Mouse (Mus musculus): Measurements from ENCODE around the gene Dhx15. TPM values are rescaled to one million over a fixed set of nuclear protein-coding genes. Genes with fewer than 3 reads are reported as not detected.

Gene Dhx15
- polyA plus RNA-seq, 1 experiment from 2014 or later, result 100 TPM

GRCm38 (mm10) chr5:52230466-52230865 lies 40.2 kb upstream of the Dhx15 start:
- no peaks in the 10 kb centered on the region for H3K9me3 ChIP-seq (ENCODE audit: control insufficient read depth, low read depth, low read length)
- H3K36me3 ChIP-seq (ENCODE audit: control insufficient read depth, insufficient read depth, low read length), result no peaks in the 10 kb centered on the region
- no peak overlapping the region for H3K27ac ChIP-seq (ENCODE audit: low read length)
- no peak overlapping the region for H3K4me2 ChIP-seq (replicated peaks; ENCODE audit: low read depth, low read length)
- peaks cover 10% of the 10 kb centered on the region; the same call in 1 of the 2 replicates for H3K4me1 ChIP-seq (ENCODE audit: control insufficient read depth, insufficient read depth, low read length)
- no peak overlapping the region for H3K4me3 ChIP-seq (ENCODE audit: low read depth, low read length)
- 88% methylated on average over 7 of the region's 7 CpGs for WGBS
- H3K9ac ChIP-seq (replicated peaks; ENCODE audit: low read depth, low read length), result no peak overlapping the region
- no peak for ATAC-seq (ENCODE audit: insufficient number of reproducible peaks, insufficient read depth, low FRiP score, low read depth)
- no peaks in the 10 kb centered on the region for H3K27me3 ChIP-seq (ENCODE audit: control insufficient read depth, insufficient read depth, low read length)

- 73% methylated on average over 3 of the region's 3 CpGs for WGBS
- H3K36me3 ChIP-seq (ENCODE audit: control insufficient read depth, insufficient read depth, low read length), result no peaks in the 10 kb centered on the region
- no peaks in the 10 kb centered on the region for H3K4me1 ChIP-seq (ENCODE audit: control insufficient read depth, insufficient read depth, low read length)
- H3K27ac ChIP-seq (ENCODE audit: low read length), result no peak overlapping the region
- no peak for ATAC-seq (ENCODE audit: insufficient number of reproducible peaks, insufficient read depth, low FRiP score, low read depth)
- H3K4me3 ChIP-seq (ENCODE audit: low read depth, low read length), result no peak overlapping the region
- H3K9ac ChIP-seq (replicated peaks; ENCODE audit: low read depth, low read length), result no peak overlapping the region
- H3K9me3 ChIP-seq (ENCODE audit: control insufficient read depth, low read depth, low read length), result no peaks in the 10 kb centered on the region
- no peaks in the 10 kb centered on the region for H3K27me3 ChIP-seq (ENCODE audit: control insufficient read depth, insufficient read depth, low read length)
- H3K4me2 ChIP-seq (replicated peaks; ENCODE audit: low read depth, low read length), result no peak overlapping the region
Observed at GRCm38 (mm10) chr5:52226677-52227076, 36.4 kb upstream of the Dhx15 start.

- H3K4me3 ChIP-seq (ENCODE audit: low read depth, low read length), result no peak overlapping the region
- H3K27me3 ChIP-seq (ENCODE audit: control insufficient read depth, insufficient read depth, low read length), result no peaks in the 10 kb centered on the region
- no peaks in the 10 kb centered on the region for H3K9me3 ChIP-seq (ENCODE audit: control insufficient read depth, low read depth, low read length)
- H3K4me2 ChIP-seq (replicated peaks; ENCODE audit: low read depth, low read length), result no peak overlapping the region
- H3K9ac ChIP-seq (replicated peaks; ENCODE audit: low read depth, low read length), result no peak overlapping the region
- WGBS, result 82% methylated on average over 5 of the region's 5 CpGs
- no peak overlapping the region for H3K27ac ChIP-seq (ENCODE audit: low read length)
- no peaks in the 10 kb centered on the region for H3K36me3 ChIP-seq (ENCODE audit: control insufficient read depth, insufficient read depth, low read length)
- 0 out of 2 replicates have a peak, but pooled peaks cover 5% of the 10 kb centered on the region for H3K4me1 ChIP-seq (ENCODE audit: control insufficient read depth, insufficient read depth, low read length)
- no peak for ATAC-seq (ENCODE audit: insufficient number of reproducible peaks, insufficient read depth, low FRiP score, low read depth)
Observed at GRCm38 (mm10) chr5:52221596-52221995, 31.3 kb upstream of the Dhx15 start.

- Histone ChIP-seq H3K4me1 (ENCODE audit: control insufficient read depth, insufficient read depth, low read length) (peaks cover 11% of the 10 kb centered on the region; the same call in 1 of the 2 replicates), H3K9me3 (ENCODE audit: control insufficient read depth, low read depth, low read length) (no peaks in the 10 kb centered on the region), H3K9ac (replicated peaks; ENCODE audit: low read depth, low read length) (no peak overlapping the region), H3K4me3 (ENCODE audit: low read depth, low read length) (no peak overlapping the region), H3K27me3 (ENCODE audit: control insufficient read depth, insufficient read depth, low read length) (no peaks in the 10 kb centered on the region), H3K36me3 (ENCODE audit: control insufficient read depth, insufficient read depth, low read length) (no peaks in the 10 kb centered on the region), H3K27ac (ENCODE audit: low read length) (no peak overlapping the region), H3K4me2 (replicated peaks; ENCODE audit: low read depth, low read length) (no peak overlapping the region)
- 65% methylated on average over 14 of the region's 14 CpGs for WGBS
- no peak for ATAC-seq (ENCODE audit: insufficient number of reproducible peaks, insufficient read depth, low FRiP score, low read depth)
Observed at GRCm38 (mm10) chr5:52220013-52220804, 29.9 kb upstream of the Dhx15 start.

- Histone ChIP-seq H3K4me1 (ENCODE audit: control insufficient read depth, insufficient read depth, low read length) (peaks cover 11% of the 10 kb centered on the region; the same call in 1 of the 2 replicates), H3K4me3 (ENCODE audit: low read depth, low read length) (no peak overlapping the region), H3K27me3 (ENCODE audit: control insufficient read depth, insufficient read depth, low read length) (no peaks in the 10 kb centered on the region), H3K27ac (ENCODE audit: low read length) (no peak overlapping the region), H3K36me3 (ENCODE audit: control insufficient read depth, insufficient read depth, low read length) (no peaks in the 10 kb centered on the region), H3K4me2 (replicated peaks; ENCODE audit: low read depth, low read length) (no peak overlapping the region), H3K9ac (replicated peaks; ENCODE audit: low read depth, low read length) (no peak overlapping the region), H3K9me3 (ENCODE audit: control insufficient read depth, low read depth, low read length) (no peaks in the 10 kb centered on the region)
- ATAC-seq (ENCODE audit: insufficient number of reproducible peaks, insufficient read depth, low FRiP score, low read depth), result no peak
- 57% methylated on average over 6 of the region's 6 CpGs for WGBS
Observed at GRCm38 (mm10) chr5:52218238-52218637, 27.9 kb upstream of the Dhx15 start.

GRCm38 (mm10) chr5:52213143-52213900 lies 23.0 kb upstream of the Dhx15 start:
- H3K27ac ChIP-seq (ENCODE audit: low read length), result no peak overlapping the region
- ATAC-seq (ENCODE audit: insufficient number of reproducible peaks, insufficient read depth, low FRiP score, low read depth), result no peak
- H3K27me3 ChIP-seq (ENCODE audit: control insufficient read depth, insufficient read depth, low read length), result no peaks in the 10 kb centered on the region
- H3K4me1 ChIP-seq (ENCODE audit: control insufficient read depth, insufficient read depth, low read length), result peaks cover 11% of the 10 kb centered on the region; the same call in 1 of the 2 replicates
- no peak overlapping the region for H3K4me3 ChIP-seq (ENCODE audit: low read depth, low read length)
- no peaks in the 10 kb centered on the region for H3K36me3 ChIP-seq (ENCODE audit: control insufficient read depth, insufficient read depth, low read length)
- no peak overlapping the region for H3K4me2 ChIP-seq (replicated peaks; ENCODE audit: low read depth, low read length)
- 73% methylated on average over 7 of the region's 7 CpGs for WGBS
- no peaks in the 10 kb centered on the region for H3K9me3 ChIP-seq (ENCODE audit: control insufficient read depth, low read depth, low read length)
- no peak overlapping the region for H3K9ac ChIP-seq (replicated peaks; ENCODE audit: low read depth, low read length)

- H3K27ac ChIP-seq (ENCODE audit: low read length), result peak overlapping the region; percentile 66; the same call in 1 of the 2 replicates
- 0 out of 2 replicates have a peak, but pooled peaks have one; percentile 5 for ATAC-seq (ENCODE audit: insufficient number of reproducible peaks, insufficient read depth, low FRiP score, low read depth)
Observed at GRCm38 (mm10) chr5:52191180-52191468, 810 bp upstream of the Dhx15 start.

GRCm38 (mm10) chr5:52189664-52190365 lies 499 bp downstream of the Dhx15 start:
- Histone ChIP-seq H3K9ac (replicated peaks; ENCODE audit: low read depth, low read length) (peak overlapping the region; percentile 99), H3K4me3 (ENCODE audit: low read depth, low read length) (peak overlapping the region; percentile 95), H3K4me2 (replicated peaks; ENCODE audit: low read depth, low read length) (peak overlapping the region; percentile 91), H3K4me1 (ENCODE audit: control insufficient read depth, insufficient read depth, low read length) (peaks cover 16% of the 10 kb centered on the region; the same call in 1 of the 2 replicates), H3K9me3 (ENCODE audit: control insufficient read depth, low read depth, low read length) (no peaks in the 10 kb centered on the region), H3K36me3 (ENCODE audit: control insufficient read depth, insufficient read depth, low read length) (0 out of 2 replicates have a peak, but pooled peaks cover under 1% of the 10 kb centered on the region), H3K27ac (ENCODE audit: low read length) (peak overlapping the region; percentile 98), H3K27me3 (ENCODE audit: control insufficient read depth, insufficient read depth, low read length) (no peaks in the 10 kb centered on the region)
- ATAC-seq (ENCODE audit: insufficient number of reproducible peaks, insufficient read depth, low FRiP score, low read depth), result peak; percentile 70
- WGBS, result under 1% methylated on average over 53 of the region's 63 CpGs

More at GRCm38 (mm10) chr5:52191180-52191468, 810 bp upstream of the Dhx15 start:
- no peaks in the 10 kb centered on the region for H3K9me3 ChIP-seq (ENCODE audit: control insufficient read depth, low read depth, low read length)
- WGBS, result 45% methylated on average over 1 of the region's 1 CpGs
- peak overlapping the region; percentile 56 for H3K4me2 ChIP-seq (replicated peaks; ENCODE audit: low read depth, low read length)
- H3K9ac ChIP-seq (replicated peaks; ENCODE audit: low read depth, low read length), result 0 out of 2 replicates have a peak overlapping the region, but pooled peaks have one; percentile 19
- peak overlapping the region; percentile 95 for H3K4me3 ChIP-seq (ENCODE audit: low read depth, low read length)
- H3K4me1 ChIP-seq (ENCODE audit: control insufficient read depth, insufficient read depth, low read length), result peaks cover 16% of the 10 kb centered on the region; the same call in 1 of the 2 replicates
- no peaks in the 10 kb centered on the region for H3K36me3 ChIP-seq (ENCODE audit: control insufficient read depth, insufficient read depth, low read length)
- H3K27me3 ChIP-seq (ENCODE audit: control insufficient read depth, insufficient read depth, low read length), result no peaks in the 10 kb centered on the region

Data from stomach, embryonic 14.5 days (tissue).